Comparison of ENCODE assay signal across 7 mouse cellular contexts in genomic region chr1:83811162-83811561, GRCm38 (mm10).
DNase-seq lines count a peak whose midpoint lies in the region; ATAC-seq and TF ChIP-seq lines count a peak whose summit lies in the region.
"Not testable (repeated sequence)": the region's sequence is repeated elsewhere in the genome, so short reads cannot be mapped to it uniquely, and the experiment has no call there.

No protein-coding gene starts in this region.

- H3K4me2 ChIP-seq in embryonic facial prominence, embryonic 11.5 days (ENCODE audit: low read depth, low read length); lung, embryonic 14.5 days: not testable (repeated sequence)

- not testable (repeated sequence) for H3K36me3 ChIP-seq in embryonic facial prominence, embryonic 11.5 days (replicated peaks; ENCODE audit: control insufficient read depth, insufficient read depth, low read depth, low read length); hindbrain, embryonic 10.5 days; lung, embryonic 14.5 days (ENCODE audit: insufficient read depth)

- not testable (repeated sequence) for H3K9ac ChIP-seq in embryonic facial prominence, embryonic 11.5 days (replicated peaks; ENCODE audit: low read length); lung, embryonic 14.5 days

- DNase-seq in ES-CJ7 (ENCODE audit: low read depth, low spot score), result peak; percentile 81
- peak; percentile 34 for DNase-seq in embryonic facial prominence, embryonic 11.5 days (ENCODE audit: low spot score)
- DNase-seq in hindbrain, embryonic 10.5 days (ENCODE audit: low spot score), result peak; percentile 28
- DNase-seq in layer of hippocampus, adult 2 months (ENCODE audit: low spot score in 2 of 2), result not testable (repeated sequence)
- peak; percentile 48 for DNase-seq in lung, embryonic 14.5 days
- peak; percentile 27 for DNase-seq in retina, postnatal 1 day

- not testable (repeated sequence) for H3K27ac ChIP-seq in bone marrow macrophage, adult 2 months (ENCODE audit: insufficient read depth, low read depth, low read length); embryonic facial prominence, embryonic 11.5 days (replicated peaks; ENCODE audit: low read depth, low read length); hindbrain, embryonic 10.5 days; layer of hippocampus, adult 2 months; lung, embryonic 14.5 days (ENCODE audit: low read depth)

- not testable (repeated sequence) for H3K4me1 ChIP-seq in bone marrow macrophage, adult 2 months (ENCODE audit: control insufficient read depth, insufficient read depth, low read length); embryonic facial prominence, embryonic 11.5 days (ENCODE audit: control insufficient read depth, insufficient read depth, low read length); hindbrain, embryonic 10.5 days (replicated peaks); lung, embryonic 14.5 days (ENCODE audit: insufficient read depth)

- WGBS in embryonic facial prominence, embryonic 11.5 days, result 40% methylated on average over 5 of the region's 6 CpGs
- 48% methylated on average over 6 of the region's 6 CpGs for WGBS in hindbrain, embryonic 10.5 days
- WGBS in lung, embryonic 14.5 days, result 36% methylated on average over 5 of the region's 6 CpGs

- H3K27me3 ChIP-seq in embryonic facial prominence, embryonic 11.5 days (ENCODE audit: control insufficient read depth, insufficient read depth, low read length); hindbrain, embryonic 10.5 days (ENCODE audit: insufficient read depth, poor library complexity, severe bottlenecking); lung, embryonic 14.5 days (ENCODE audit: insufficient read depth, low read length): not testable (repeated sequence)

- 0 out of 2 replicates have a peak, but pooled peaks have one; percentile 10 for TF ChIP-seq CTCF in bone marrow macrophage, adult 2 months (IDR thresholded peaks at IDR 0.05; ENCODE audit: low read depth, low read length)
- peak; percentile 60 for TF ChIP-seq CTCF in layer of hippocampus, adult 2 months (conservative IDR thresholded peaks at IDR 0.05)
- peak; percentile 60 for TF ChIP-seq CTCF in lung, embryonic 14.5 days (IDR thresholded peaks at IDR 0.05; ENCODE audit: low read depth)

- not testable (repeated sequence) for H3K9me3 ChIP-seq in embryonic facial prominence, embryonic 11.5 days (replicated peaks; ENCODE audit: control insufficient read depth, low read length); hindbrain, embryonic 10.5 days; lung, embryonic 14.5 days (ENCODE audit: low read depth, low read length)

- not testable (repeated sequence) for H3K4me3 ChIP-seq in bone marrow macrophage, adult 2 months (ENCODE audit: insufficient read depth, low read length); embryonic facial prominence, embryonic 11.5 days (ENCODE audit: low read depth, low read length); hindbrain, embryonic 10.5 days; layer of hippocampus, adult 2 months; lung, embryonic 14.5 days (ENCODE audit: low read depth, low read length)

- ATAC-seq in embryonic facial prominence, embryonic 11.5 days (replicated peaks; ENCODE audit: insufficient number of reproducible peaks, low FRiP score, low TSS enrichment, low read depth); lung, embryonic 14.5 days (ENCODE audit: insufficient read depth): not testable (repeated sequence)

- not testable (repeated sequence) for TF ChIP-seq POLR2A in bone marrow macrophage, adult 2 months (IDR thresholded peaks at IDR 0.05; ENCODE audit: borderline replicate concordance, low read depth, low read length)

Comparison
In these comparisons a context has a peak if more than half of its experiments do, and no peak if none do; other contexts are left out.
1. CTCF ChIP-seq: peak in every context shown above with its lines; median percentile 60 in layer of hippocampus, adult 2 months; 60 in lung, embryonic 14.5 days; 10 in bone marrow macrophage, adult 2 months.